Mouse (Mus musculus): ENCODE measurements around the gene Nlgn2.

Gene Nlgn2

DNA sequence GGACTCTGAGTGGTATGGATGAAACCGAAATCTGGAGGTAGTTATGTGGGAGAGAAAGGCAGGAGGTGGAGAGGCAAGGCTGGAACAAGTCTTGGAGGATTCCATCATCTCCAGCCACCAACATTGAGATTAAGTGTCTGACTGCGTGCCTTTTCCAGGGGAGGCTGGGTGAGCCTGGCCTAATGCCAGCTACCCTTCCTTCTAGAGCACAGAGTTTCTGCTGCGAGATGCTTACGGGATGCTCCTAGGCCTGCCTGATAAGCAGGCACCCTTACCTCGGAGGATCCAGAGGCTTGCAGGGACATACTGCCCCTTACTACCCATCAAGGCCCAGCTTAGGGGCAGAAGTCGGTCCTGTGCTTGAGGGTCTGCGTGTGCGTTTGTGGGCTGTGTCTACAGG lies 4.0 kb downstream of the Nlgn2 start:
- DNase-seq (ENCODE audit: extremely low read depth, insufficient read length, low spot score): no peak

DNA sequence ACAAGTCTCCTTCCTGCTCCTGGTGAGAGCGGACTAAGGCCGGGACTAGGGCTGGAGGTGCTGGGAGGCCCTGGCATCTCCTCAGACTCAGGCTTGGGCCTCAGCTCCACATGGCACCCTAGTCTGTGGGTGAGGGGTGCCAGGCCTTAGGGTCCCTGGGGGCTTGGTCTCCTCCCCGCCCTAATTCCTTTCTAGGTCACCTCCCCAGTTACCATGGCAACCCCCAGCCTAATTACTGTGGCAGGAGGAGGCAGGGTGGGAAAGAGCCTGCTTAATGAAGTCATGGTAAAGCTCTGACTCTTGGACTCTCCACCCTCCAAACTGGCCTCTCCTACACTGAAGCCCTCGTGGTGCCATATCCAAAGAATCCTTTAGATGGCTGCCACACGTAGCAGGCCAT lies 8.8 kb downstream of the Nlgn2 start:
- no peak for DNase-seq (ENCODE audit: extremely low read depth, insufficient read length, low spot score)

- no peak for DNase-seq (ENCODE audit: extremely low read depth, insufficient read length, low spot score)
These were observed 14.1 kb downstream of the Nlgn2 start for GRCm38 (mm10) chr11:69823456-69823855.

DNA sequence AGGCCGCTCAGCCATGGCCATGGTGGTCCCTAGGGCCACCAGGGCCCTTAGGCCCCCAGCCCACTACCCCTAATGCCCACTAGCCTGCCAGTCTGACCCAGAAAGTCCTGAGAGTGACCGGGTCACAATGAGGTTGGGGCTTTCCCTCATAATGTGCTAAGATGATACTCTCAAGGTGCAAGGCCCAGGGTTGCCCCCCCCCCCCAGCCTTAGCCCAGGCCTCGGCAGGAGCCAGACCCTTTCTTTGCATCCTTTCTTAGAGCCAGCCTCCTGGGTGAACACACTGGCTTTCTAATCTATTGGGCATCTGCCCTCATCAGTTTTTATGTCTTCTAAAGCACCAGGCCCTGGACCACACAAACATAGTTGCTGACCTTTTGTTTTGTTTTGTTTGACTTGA lies 15.5 kb downstream of the Nlgn2 start, which contains the start of gene Spem1:
Gene Spem1, minus strand, starts transcription at position 101 of the 400 bp plus-strand sequence.
- DNase-seq (ENCODE audit: extremely low read depth, insufficient read length, low spot score): no peak

DNA sequence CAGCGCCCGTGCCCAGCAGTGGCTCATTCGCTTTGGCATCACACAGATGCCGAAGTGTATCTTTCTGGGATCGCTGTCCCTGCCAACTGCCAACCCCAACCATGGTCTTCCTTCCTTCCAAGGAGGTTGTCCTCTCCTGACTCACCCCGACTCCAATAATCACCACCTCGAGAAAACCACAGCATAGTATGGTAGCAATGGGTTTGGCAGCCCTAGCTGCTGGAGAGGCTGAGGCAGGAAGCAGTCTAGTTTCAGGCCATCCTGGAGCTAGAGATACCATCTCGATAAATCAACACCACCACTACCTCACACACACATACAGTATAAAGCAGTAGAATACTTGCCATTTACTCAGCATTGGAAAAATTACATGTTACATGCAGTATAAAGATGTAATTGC lies 18.7 kb downstream of the Nlgn2 start:
- peak; percentile 48 for DNase-seq (ENCODE audit: extremely low read depth, insufficient read length, low spot score)

- no peak for DNase-seq (ENCODE audit: extremely low read depth, insufficient read length, low spot score)
These were observed 19.2 kb downstream of the Nlgn2 start, which contains the start of gene Spem2 for GRCm38 (mm10) chr11:69818365-69818764. Gene Spem2, minus strand, starts transcription at chr11:69818465.

GRCm38 (mm10) chr11:69816520-69816919 lies 21.1 kb downstream of the Nlgn2 start:
- no peak for DNase-seq (ENCODE audit: extremely low read depth, insufficient read length, low spot score)

GRCm38 (mm10) chr11:69815155-69815554 lies 22.4 kb downstream of the Nlgn2 start, which contains the start of gene Gm39566:
Gene Gm39566, minus strand, starts transcription at chr11:69815298.
- no peak for DNase-seq (ENCODE audit: extremely low read depth, insufficient read length, low spot score)

DNA sequence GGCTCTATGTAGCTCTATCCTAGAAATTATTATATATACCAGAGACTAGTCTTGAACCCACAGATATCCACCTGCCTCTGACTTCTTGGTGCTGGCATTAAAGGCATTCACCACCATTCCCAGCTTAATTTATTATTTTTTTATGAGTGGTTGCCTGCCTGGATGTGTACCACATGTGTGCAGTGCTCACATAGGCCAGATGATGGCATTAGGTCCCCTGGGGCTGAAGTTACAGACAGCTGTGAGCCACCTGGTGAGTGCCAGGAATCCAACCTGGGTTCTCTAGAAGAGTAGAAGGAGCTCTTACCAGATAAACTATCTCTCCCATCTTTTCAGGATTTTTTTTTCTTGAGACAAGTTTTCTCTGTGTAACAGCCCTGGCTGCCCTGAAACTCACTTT lies 27.3 kb downstream of the Nlgn2 start:
- no peak for DNase-seq (ENCODE audit: extremely low read depth, insufficient read length, low spot score)

- no peak for DNase-seq (ENCODE audit: extremely low read depth, insufficient read length, low spot score)
These were observed 29.9 kb downstream of the Nlgn2 start for GRCm38 (mm10) chr11:69807641-69808040.

DNA sequence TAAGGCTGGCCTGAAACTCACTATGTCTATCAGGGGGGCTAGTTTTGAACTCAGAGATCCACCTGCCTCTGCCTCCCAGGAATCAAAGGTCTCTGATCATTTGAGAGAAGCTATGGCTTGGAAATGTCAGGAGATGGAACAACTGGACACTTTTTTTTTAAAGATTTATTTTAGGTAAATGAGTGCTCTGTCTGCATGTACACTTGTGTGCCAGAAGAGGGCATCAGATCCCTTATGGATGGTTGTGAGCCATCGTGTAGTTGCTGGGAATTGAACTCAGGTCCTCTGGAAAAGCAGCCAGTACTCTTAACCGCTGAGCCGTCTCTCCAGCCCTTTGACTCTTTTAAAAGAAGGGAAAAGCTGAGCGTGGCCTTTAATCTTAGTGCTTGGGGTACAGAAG lies 31.2 kb downstream of the Nlgn2 start:
- no peak for DNase-seq (ENCODE audit: extremely low read depth, insufficient read length, low spot score)

- DNase-seq (ENCODE audit: extremely low read depth, insufficient read length, low spot score): no peak
These were observed 32.3 kb downstream of the Nlgn2 start, which contains the start of gene Tmem102 for GRCm38 (mm10) chr11:69804972-69805909. Gene Tmem102, minus strand, starts transcription at chr11:69805624.

DNA sequence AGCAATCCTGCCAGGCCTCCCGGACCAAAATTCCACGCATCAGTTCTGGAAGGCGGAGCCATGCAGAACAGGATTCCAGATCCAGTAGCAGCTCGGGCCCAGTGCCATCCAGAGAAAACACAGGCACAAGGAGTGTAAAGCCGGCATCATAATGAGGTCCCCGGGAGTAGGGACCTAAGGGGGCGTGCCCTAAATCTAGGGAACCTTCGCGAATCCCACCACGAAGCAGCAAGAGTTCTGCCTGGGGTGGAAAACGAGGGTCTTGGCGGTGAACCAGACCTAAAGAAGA lies 33.0 kb downstream of the Nlgn2 start:
- DNase-seq (ENCODE audit: extremely low read depth, insufficient read length, low spot score): no peak

- DNase-seq (ENCODE audit: extremely low read depth, insufficient read length, low spot score): peak; percentile 74
These were observed 33.6 kb downstream of the Nlgn2 start for GRCm38 (mm10) chr11:69803786-69804651.

- DNase-seq (ENCODE audit: extremely low read depth, insufficient read length, low spot score): no peak
These were observed 34.3 kb downstream of the Nlgn2 start for GRCm38 (mm10) chr11:69803328-69803727.

GRCm38 (mm10) chr11:69802648-69803105 lies 34.9 kb downstream of the Nlgn2 start:
- no peak for DNase-seq (ENCODE audit: extremely low read depth, insufficient read length, low spot score)

- DNase-seq (ENCODE audit: extremely low read depth, insufficient read length, low spot score): no peak
These were observed 36.1 kb downstream of the Nlgn2 start, which contains the start of gene Fgf11 for GRCm38 (mm10) chr11:69801379-69801977. Gene Fgf11, minus strand, starts transcription at chr11:69801857.

DNA sequence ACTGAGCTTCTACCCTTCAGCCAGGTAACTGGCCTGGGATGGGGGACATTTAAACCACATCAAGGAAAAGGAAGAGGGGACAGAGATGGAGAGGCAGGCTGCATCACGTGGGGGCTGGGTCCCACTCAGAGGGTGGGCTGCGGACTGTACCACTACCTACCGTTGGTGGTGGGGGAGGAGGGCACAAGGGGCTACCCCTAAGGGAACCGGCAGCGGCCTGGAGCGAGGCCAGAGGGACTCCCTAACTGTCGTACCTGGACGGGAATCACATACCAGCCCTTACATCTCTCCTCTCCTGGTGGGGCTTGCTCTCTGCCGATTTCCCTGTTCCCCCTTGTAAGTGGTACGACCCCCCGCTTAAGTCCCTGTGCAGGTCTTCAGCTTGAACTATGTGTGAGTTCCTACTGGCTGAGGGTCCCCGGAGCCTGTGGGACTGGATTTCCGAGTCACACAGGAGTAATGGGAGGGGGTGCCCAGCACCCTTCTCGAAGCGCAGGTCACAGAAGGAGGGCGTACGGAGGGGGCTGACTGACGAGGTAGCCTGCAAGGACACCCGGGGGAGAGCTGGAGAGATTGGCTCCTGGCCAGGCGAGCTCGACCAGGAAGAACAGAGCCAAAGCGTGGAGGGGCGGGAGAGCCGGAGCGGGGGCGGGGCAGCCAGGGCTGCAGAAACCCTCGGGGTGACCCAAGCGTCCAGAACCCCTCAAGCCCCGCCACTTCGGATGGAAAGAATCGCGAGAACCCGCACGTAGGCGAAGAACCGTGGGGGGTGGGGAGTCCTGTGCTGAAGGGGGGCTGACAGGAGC lies 37.0 kb downstream of the Nlgn2 start:
- DNase-seq (ENCODE audit: extremely low read depth, insufficient read length, low spot score): no peak

DNA sequence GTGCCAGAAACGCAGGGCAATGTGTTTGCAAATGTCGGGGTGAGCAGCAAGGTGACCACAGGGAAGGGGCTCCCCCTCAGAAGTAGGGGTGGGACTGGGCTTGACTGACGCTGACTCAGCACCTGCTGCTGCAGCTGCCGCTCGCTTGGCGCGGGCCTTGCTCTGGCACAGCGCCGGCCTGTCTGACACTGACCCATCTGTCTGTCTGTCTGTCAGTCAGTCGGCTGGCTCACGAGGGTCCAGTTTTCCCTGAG lies 37.5 kb downstream of the Nlgn2 start:
- DNase-seq (ENCODE audit: extremely low read depth, insufficient read length, low spot score): no peak

DNA sequence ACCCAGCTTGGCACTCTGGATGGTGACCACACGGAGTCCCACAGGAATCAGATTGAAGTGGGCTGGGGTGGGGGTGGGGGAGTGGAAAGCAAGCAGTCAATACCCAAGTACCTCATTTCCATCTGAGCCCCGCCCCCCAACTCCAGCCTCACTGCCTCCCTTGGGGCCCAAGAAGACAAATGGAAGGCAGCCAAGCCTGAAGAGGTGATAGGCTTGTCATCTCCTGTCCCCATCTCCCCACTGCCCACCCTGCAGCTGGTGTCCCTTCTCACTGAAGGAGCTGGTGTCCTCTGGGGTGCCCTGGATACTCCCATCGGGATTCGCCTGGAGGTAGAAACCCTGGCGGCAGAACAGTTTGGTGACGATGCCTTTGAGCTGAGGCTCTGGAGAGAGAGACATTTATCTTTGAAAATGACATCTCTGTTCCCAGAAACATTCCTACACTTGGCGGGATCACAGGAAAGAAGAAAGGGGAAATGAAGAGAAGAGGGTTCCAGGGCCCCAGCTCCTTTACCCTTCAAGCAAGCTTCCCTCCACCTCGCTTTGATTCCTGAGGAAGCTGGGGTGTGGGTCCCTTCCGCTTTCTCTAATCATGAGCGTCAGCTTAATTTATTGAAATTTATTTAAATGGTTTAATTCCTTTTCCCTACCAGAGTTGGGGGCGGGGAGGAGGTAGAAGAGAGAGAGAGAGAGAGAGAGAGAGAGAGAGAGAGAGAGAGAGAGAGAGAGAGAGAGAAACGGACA lies 38.0 kb downstream of the Nlgn2 start:
- DNase-seq (ENCODE audit: extremely low read depth, insufficient read length, low spot score): no peak
